Mouse (Mus musculus) frontal cortex, postnatal 25 days (tissue): Measurements from ENCODE around the gene Mrpl4.

Source experiments
- DNase-seq, 2 experiments: peaks; one replicate each; pipeline ENCODE4 v3.0.0; 2022; ENCODE audit warnings: low spot score in 2 of 2

The Mrpl4 gene

DNA sequence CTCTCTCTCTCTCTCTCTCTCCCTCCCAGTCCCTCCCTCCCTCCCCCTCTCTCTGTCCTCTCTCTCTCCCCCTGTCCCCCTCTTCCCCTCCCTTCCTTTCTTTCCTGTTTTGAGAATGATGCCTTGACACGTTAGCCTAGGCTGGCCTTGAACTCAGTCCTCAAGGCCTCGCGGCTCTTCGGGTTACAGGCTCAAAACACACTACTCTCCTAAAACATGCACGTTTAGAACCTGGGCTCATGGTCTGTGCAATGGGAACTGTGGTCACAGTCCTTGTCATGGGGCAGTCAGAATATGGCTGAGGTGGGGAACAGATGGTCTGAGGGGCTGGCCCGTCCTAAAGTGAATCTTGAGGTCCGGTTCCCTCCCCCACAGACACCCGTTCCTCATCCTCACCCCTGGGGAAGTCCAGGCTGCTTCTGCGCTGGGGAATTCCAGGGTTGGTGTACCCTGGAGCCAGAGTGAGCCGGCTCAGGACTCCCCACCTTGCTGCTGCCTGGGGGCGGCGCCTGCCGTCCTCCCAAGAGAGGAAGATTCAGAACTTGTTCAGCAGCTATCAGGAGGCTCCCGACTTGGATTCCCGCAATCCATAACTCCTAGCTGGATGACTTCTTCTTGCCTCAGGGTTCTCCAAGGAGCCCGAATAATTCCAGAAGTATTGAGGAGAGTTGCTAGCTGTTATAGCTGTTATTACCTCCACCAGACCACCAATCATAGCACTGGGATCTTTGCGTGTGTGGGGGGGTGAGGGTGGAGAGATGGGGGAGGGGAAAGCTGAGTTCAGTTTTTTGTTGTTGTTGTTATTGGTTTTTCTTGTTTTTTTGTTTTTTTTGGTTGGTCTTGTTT, 14.0 kb downstream of the Mrpl4 start:
- no peak for DNase-seq

DNA sequence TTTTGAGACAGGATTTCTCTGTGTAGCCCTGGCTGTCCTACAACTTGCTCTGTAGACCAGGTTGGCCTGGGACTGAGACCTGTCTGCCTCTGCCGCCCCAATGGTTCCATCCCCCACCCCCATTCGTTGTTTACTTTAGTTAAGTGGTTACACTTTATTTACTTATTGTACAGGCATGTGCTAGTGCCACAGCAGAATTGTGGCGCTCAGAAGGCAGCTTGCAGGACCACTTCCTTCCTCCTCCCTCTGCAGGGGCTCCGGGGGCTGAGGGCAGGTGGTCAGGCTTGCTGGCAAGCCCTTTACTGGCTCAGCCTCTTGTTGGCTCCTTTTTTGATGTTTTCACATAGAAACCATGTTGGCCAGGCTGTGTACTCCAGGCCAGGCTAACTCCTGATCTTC, 14.6 kb downstream of the Mrpl4 start:
- DNase-seq, result no peak

- DNase-seq, result no peak
Observed at GRCm38 (mm10) chr9:21018600-21018999, 16.1 kb downstream of the Mrpl4 start.

GRCm38 (mm10) chr9:21021363-21021762, 18.8 kb downstream of the Mrpl4 start:
- no peak for DNase-seq

DNA sequence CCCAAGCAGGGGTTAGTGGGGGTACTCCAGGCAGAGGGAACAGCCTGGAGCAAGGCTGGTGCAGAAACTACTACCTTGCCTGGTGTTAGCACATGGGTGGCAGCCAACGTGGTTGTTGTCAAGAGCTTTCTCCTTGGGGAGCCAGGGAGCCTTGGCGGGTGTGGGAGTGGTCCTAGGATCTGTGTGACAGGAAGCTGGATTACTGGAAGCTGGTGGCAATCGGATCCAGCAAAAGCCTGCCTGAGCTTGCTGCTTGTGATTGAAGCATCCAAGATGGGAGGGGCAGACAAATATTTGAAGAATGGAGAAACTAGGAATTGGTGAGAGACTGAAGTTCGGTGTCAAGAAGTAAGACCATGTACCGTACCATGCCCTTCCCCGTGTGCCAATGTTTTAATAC, 19.8 kb downstream of the Mrpl4 start:
- DNase-seq, result no peak

- no peak for DNase-seq
Observed at GRCm38 (mm10) chr9:21022726-21023125, 20.2 kb downstream of the Mrpl4 start.

DNA sequence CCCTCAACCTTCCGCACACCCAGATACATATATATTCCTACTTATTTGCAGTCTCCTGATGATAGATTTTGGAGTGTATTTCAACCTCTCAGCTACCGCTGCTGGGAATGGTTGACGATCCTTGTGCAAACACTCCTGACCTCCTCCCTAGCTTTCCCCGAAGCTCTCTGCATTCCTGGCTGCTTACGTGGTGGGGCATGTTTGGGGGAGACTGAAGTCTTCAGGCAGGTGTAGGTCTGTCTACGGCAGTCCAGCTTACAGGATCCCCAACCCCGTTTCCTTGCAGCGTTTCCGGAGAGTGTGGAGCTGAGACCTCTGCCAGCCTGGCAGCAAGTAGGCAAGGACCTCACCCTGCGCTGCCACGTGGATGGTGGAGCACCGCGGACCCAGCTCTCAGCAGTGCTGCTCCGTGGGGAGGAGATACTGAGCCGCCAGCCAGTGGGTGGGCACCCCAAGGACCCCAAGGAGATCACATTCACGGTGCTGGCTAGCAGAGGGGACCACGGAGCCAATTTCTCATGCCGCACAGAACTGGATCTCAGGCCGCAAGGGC, 22.8 kb downstream of the Mrpl4 start:
- DNase-seq, result no peak

DNA sequence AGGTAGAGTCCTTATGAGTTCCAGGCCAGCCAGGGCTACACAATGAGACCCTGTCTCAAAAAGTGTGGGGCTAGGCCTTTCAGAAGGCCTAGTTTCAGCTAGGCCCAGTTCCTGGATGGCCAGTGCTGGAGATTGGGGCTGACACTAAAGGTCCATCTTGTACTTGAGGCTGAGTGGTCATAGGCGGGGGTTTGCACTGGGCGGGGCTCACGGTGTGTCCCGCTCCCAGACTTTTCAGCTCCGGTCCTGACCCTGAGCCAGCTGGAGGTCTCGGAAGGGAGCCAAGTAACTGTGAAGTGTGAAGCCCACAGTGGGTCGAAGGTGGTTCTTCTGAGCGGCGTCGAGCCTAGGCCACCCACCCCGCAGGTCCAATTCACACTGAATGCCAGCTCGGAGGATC, 24.3 kb downstream of the Mrpl4 start:
- no peak for DNase-seq

DNA sequence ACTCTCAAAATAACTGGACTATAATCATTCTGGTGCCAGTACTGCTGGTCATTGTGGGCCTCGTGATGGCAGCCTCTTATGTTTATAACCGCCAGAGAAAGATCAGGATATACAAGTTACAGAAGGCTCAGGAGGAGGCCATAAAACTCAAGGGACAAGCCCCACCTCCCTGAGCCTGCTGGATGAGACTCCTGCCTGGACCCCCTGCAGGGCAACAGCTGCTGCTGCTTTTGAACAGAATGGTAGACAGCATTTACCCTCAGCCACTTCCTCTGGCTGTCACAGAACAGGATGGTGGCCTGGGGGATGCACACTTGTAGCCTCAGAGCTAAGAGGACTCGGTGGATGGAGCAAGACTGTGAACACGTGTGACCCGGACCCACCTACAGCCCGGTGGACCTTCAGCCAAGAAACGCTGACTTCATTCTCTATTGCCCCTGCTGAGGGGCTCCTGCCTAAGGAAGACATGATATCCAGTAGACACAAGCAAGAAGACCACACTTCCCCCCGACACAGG, 25.3 kb downstream of the Mrpl4 start:
- no peak for DNase-seq

DNA sequence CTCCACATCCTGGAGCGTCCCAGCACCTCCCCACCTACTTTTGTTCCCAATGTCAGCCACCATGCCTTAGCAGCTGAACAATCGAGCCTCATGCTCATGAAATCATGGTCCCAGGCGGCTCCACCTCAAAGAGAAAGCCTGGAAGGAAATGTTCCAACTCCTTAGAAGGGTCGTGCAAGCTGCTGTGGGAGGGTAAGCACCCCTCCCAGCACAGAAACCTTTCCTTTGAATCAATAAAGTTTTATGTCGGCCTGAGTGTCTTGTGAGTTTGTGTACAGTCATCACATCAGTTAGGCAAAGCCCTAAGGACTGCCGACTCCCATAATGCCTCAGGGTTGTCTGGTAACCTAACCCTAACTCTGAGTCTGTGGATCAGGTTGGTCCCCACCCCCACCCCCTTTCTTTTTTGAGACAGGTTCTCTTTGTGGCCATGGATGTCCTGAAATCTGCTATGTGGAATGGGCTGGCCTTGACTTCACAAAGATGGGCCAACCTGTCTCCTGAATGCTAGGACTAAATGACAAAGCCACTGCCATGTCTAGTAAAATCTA, 26.1 kb downstream of the Mrpl4 start:
- DNase-seq, result no peak

GRCm38 (mm10) chr9:21029291-21030054, 26.9 kb downstream of the Mrpl4 start, which contains the start of gene Icam4:
TSS of gene Icam4 (plus strand) at chr9:21029373.
- peak in 1 of 2 experiments; percentile 63 for DNase-seq

GRCm38 (mm10) chr9:21030055-21030600, 27.6 kb downstream of the Mrpl4 start:
- DNase-seq, result no peak

DNA sequence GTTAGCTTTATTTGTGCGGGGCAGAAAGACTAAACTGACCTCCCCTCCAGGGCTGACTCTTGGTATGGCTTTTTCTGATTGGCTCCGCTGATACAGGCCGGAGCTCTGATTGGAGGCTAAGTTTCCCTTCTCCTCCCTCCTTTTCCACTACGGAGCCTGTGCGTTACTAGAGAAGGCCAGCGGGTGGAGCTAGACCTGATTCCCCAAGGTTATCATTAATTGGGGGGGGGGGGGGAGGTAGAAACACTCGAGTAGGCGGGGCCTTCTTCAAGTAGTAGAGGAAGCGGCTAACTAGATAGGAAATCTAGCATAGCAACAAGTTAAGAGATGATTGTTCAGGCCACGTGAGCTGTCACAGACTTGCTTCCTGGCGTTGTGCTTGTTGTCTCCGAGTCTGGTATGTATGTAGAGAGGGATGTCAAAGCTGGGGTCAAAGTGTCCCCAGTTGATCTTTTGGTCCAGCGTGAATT, 28.3 kb downstream of the Mrpl4 start:
- DNase-seq, result peak in 1 of 2 experiments; percentile 71

- DNase-seq, result peak; percentile 59 to 74
Observed at GRCm38 (mm10) chr9:21031251-21031895, 28.8 kb downstream of the Mrpl4 start.

DNA sequence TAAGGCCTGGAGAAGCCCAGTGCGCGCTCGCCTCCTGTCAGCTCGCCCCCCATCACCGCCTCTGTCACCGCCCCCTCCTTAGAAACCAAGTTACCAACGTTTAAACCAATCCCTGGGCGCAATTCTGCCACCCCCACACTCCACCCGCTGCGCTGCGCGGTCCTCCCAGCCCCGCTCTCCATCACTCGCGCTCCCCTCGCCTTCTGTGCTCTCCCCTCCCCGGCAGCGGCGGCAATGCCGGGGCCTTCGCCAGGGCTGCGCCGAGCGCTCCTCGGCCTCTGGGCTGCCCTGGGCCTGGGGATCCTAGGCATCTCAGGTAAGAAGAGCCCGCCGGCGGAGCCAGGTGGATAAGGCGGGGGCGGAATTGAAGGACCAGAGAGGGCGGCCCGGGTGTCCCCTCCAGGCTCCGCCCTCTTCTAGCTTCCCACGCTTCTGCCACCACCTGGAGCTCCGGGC, 29.4 kb downstream of the Mrpl4 start, which contains the start of gene Icam5:
Gene Icam5 (plus strand): TSS at position 178 of the 456 bp plus-strand sequence.
- peak in 1 of 2 experiments; percentile 65 for DNase-seq

DNA sequence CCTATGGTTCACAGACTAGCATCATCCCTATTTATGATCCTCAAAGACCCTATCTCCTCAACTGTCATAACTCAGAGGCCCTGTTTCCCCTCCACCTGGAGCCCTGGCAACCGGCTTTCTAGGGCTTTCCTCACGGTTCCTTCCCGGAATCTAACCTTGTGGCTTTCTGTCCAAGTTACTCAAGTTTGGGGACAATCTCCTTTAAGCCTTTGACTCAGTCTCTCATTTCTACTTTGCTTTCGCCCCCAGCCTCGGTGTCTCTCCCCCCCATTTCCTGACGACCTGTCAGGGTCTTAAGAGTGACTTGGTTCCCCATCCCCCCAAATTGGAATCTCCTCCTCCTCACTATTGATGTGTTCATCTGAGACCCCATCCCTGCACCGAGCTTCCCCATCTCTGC, 30.0 kb downstream of the Mrpl4 start:
- no peak for DNase-seq

GRCm38 (mm10) chr9:21033136-21033535, 30.6 kb downstream of the Mrpl4 start:
- no peak for DNase-seq

- DNase-seq, result no peak
Observed at GRCm38 (mm10) chr9:21034481-21035085, 32.0 kb downstream of the Mrpl4 start.

GRCm38 (mm10) chr9:21035586-21035985, 33.0 kb downstream of the Mrpl4 start:
- DNase-seq, result no peak

DNA sequence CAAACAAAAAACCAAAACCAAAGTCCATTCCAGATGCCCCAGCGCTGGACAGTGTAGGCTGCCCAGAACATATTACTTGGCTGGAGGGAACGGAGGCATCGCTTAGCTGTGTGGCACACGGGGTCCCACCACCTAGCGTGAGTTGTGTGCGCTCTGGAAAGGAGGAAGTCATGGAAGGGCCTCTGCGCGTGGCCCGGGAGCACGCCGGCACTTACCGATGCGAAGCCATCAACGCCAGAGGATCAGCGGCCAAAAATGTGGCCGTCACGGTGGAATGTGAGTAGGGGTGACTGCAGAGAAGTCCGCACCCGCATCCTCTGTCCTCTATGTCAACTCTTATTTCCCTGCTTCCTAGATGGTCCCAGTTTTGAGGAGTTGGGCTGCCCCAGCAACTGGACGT, 33.6 kb downstream of the Mrpl4 start:
- DNase-seq, result no peak
